Mouse (Mus musculus) olfactory bulb, adult 2 months (tissue): ENCODE measurements around the gene Rnf10. TPM values are rescaled to one million over a fixed set of nuclear protein-coding genes. Genes with fewer than 3 reads are reported as not detected.
A peak's percentile ranks its signal among the peaks of the same experiment; 100 is the strongest.

Experiments used
- H3K27ac ChIP-seq: fragments of 200-500 bp; 2 replicates; pipeline ENCODE4 v1.5.1; 2012; ENCODE audit warnings: low read depth, low read length; ENCODE audit not compliant: insufficient read depth
- H3K4me1 ChIP-seq: fragments of 200-500 bp; 2 replicates; pipeline ENCODE4 v1.6.1; 2012; ENCODE audit warnings: low read length; ENCODE audit not compliant: control insufficient read depth, insufficient read depth
- H3K4me3 ChIP-seq: fragments of 200-500 bp; 2 replicates; pipeline ENCODE4 v1.5.1; 2012; ENCODE audit warnings: mild to moderate bottlenecking, low read depth, low read length, moderate library complexity; ENCODE audit not compliant: insufficient read depth
- CTCF ChIP-seq: fragments of 200-500 bp; IDR thresholded peaks from 2 replicates; pipeline ENCODE4 v1.5.1; 2012; ENCODE audit warnings: low read depth, mild to moderate bottlenecking, low read length, moderate library complexity; ENCODE audit not compliant: insufficient read depth
- POLR2A ChIP-seq: fragments of 200-500 bp; IDR thresholded peaks from 2 replicates; pipeline ENCODE4 v1.6.1; 2012; ENCODE audit warnings: mild to moderate bottlenecking, low read depth, low read length, moderate library complexity; ENCODE audit not compliant: insufficient read depth
- WGBS: fragments of 180-500 bp; shearing (Covaris S2); methylation state at CpG from one replicate; pipeline ENCODE4 v1.1.7; 2018; 5-methylcytosine and 5-hydroxymethylcytosine counted together
- polyA plus RNA-seq: library from polyadenylated mRNA; stranded (reverse); fragments of >200 nt; gene quantifications from 2 replicates; pipeline ENCODE4 v1.2.4, GENCODE M21; 2012; ENCODE audit warnings: low replicate concordance; ENCODE audit not compliant: missing spikeins, insufficient read depth, insufficient read length

The Rnf10 gene
- polyA plus RNA-seq, 1 experiment = not detected

GRCm38 (mm10) chr5:115232516-115232915, 40.2 kb downstream of the Rnf10 start:
- TF ChIP-seq POLR2A (no peak), CTCF (no peak)
- no peak overlapping the region for H3K27ac ChIP-seq
- 80% methylated on average over 6 of the region's 6 CpGs for WGBS
- H3K4me1 ChIP-seq = peaks cover 22% of the 10 kb centered on the region
- H3K4me3 ChIP-seq = no peak overlapping the region

GRCm38 (mm10) chr5:115231552-115232120, 41.1 kb downstream of the Rnf10 start:
- WGBS = 30% methylated on average over 16 of the region's 16 CpGs
- TF ChIP-seq CTCF (no peak), POLR2A (no peak)
- Histone ChIP-seq H3K4me1 (peaks cover 22% of the 10 kb centered on the region), H3K27ac (no peak overlapping the region), H3K4me3 (no peak overlapping the region)

GRCm38 (mm10) chr5:115230830-115231551, 41.7 kb downstream of the Rnf10 start:
- WGBS = 39% methylated on average over 15 of the region's 15 CpGs
- Histone ChIP-seq H3K4me3 (no peak overlapping the region), H3K27ac (no peak overlapping the region), H3K4me1 (peaks cover 22% of the 10 kb centered on the region)
- TF ChIP-seq CTCF (no peak), POLR2A (no peak)

GRCm38 (mm10) chr5:115222485-115222884, 50.2 kb downstream of the Rnf10 start:
- WGBS = 82% methylated on average over 3 of the region's 3 CpGs
- TF ChIP-seq POLR2A = no peak
- TF ChIP-seq CTCF = no peak
- no peak overlapping the region for H3K4me3 ChIP-seq
- no peak overlapping the region for H3K27ac ChIP-seq
- peaks cover 10% of the 10 kb centered on the region for H3K4me1 ChIP-seq

- TF ChIP-seq CTCF (no peak), POLR2A (no peak)
- H3K4me1 ChIP-seq = peaks cover 10% of the 10 kb centered on the region
- H3K27ac ChIP-seq = no peak overlapping the region
- H3K4me3 ChIP-seq = no peak overlapping the region
- 38% methylated on average over 13 of the region's 13 CpGs for WGBS
Observed at GRCm38 (mm10) chr5:115220931-115221640, 51.6 kb downstream of the Rnf10 start.

- Histone ChIP-seq H3K27ac (no peak overlapping the region), H3K4me1 (peaks cover 26% of the 10 kb centered on the region), H3K4me3 (no peak overlapping the region)
- TF ChIP-seq CTCF (no peak), POLR2A (no peak)
- WGBS = 76% methylated on average over 12 of the region's 12 CpGs
Observed at GRCm38 (mm10) chr5:115217998-115218397, 54.7 kb downstream of the Rnf10 start.

- peak overlapping the region; percentile 93 for H3K27ac ChIP-seq
- WGBS = 27% methylated on average over 27 of the region's 27 CpGs
- H3K4me3 ChIP-seq = peak overlapping the region; percentile 65; the same call in 1 of the 2 replicates
- TF ChIP-seq CTCF = no peak
- TF ChIP-seq POLR2A = no peak
- peaks cover 16% of the 10 kb centered on the region for H3K4me1 ChIP-seq
Observed at GRCm38 (mm10) chr5:115215273-115216185, 57.2 kb downstream of the Rnf10 start.

- peaks cover 16% of the 10 kb centered on the region for H3K4me1 ChIP-seq
- H3K27ac ChIP-seq = peak overlapping the region; percentile 93
- peak overlapping the region; percentile 65 for H3K4me3 ChIP-seq
- TF ChIP-seq CTCF (no peak), POLR2A (0 out of 2 replicates have a peak, but pooled peaks have one; percentile 20)
- WGBS = under 1% methylated on average over 17 of the region's 17 CpGs
Observed at GRCm38 (mm10) chr5:115214864-115215263, 57.8 kb downstream of the Rnf10 start.

GRCm38 (mm10) chr5:115212861-115213260, 59.8 kb downstream of the Rnf10 start:
- no peak for TF ChIP-seq CTCF
- TF ChIP-seq POLR2A = no peak
- Histone ChIP-seq H3K27ac (no peak overlapping the region), H3K4me1 (peaks cover 16% of the 10 kb centered on the region), H3K4me3 (no peak overlapping the region)
- WGBS = 48% methylated on average over 4 of the region's 4 CpGs
